Mouse (Mus musculus): ENCODE measurements around the gene Lrrc52. TPM values are rescaled to one million over a fixed set of nuclear protein-coding genes. Genes with fewer than 3 reads are reported as not detected.

The Lrrc52 gene
- polyA plus RNA-seq, 1 experiment from 2014 or later = not detected

DNA sequence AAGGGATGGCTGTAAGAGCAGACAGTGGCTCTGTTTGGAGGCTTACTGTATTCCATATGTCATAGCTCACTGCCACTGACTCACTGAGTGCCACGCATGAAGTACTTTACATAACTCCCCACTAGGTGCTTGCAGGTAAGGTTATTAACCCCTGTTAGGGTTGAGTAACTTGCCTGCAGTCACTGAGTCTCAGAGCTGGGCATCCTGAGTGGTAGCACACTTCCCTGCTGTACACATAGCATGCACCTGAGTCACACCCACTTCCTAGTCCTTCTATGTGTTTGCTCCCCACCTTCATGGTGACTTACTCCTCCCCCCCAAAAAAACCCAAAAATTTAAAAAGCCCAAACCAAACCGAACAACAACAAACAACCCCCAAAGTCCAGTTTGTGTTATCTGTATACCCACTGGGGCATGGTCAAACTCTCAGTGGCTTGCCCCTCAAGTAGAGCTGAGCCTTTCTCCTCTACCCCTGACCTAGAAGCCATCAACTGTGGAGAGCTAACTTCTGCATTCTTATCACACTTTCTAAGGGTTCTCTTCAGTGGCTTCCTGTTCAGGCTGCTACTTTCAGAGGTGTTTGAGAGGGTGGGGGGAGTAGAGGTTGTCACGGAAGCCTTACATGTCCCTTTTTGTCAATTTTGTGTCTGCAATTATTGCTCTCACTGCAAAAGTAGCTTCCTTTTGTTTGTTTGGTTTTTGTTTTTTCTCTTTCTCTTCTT, 20.5 kb upstream of the Lrrc52 start:
- Histone ChIP-seq H3K36me3 (ENCODE audit: control insufficient read depth, insufficient read depth) (no peaks in the 10 kb centered on the region), H3K27ac (ENCODE audit: low read length) (no peak overlapping the region), H3K4me3 (replicated peaks; ENCODE audit: low read length) (no peak overlapping the region), H3K27me3 (replicated peaks; ENCODE audit: control insufficient read depth, insufficient read depth, low read length) (no peaks in the 10 kb centered on the region), H3K9me3 (ENCODE audit: control insufficient read depth, low read length) (no peaks in the 10 kb centered on the region), H3K9ac (replicated peaks; ENCODE audit: low read depth, low read length) (no peak overlapping the region), H3K4me2 (ENCODE audit: low read length) (no peak overlapping the region), H3K4me1 (replicated peaks; ENCODE audit: control insufficient read depth, insufficient read depth, low read length) (no peaks in the 10 kb centered on the region)
- no peak for ATAC-seq
- 90% methylated on average over 3 of the region's 3 CpGs for WGBS

DNA sequence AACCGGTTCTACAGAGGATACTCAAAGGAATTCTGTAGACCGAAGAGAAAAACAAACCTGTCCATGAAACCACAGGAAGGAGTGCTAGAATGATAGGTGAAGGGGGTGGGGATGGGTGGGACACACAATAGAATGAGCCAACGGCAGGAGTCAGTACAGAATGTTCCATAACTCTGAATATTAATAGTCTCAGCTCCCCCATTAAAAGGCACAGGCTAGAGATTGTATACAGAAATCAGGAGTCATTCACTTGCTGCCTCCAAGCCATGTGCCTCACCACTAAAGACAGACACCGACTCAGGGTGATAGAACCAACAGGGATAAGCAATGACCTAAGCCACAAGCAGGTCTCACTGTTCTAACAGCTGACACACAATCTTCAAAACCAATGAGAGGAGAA, 16.3 kb upstream of the Lrrc52 start:
- H3K27me3 ChIP-seq (replicated peaks; ENCODE audit: control insufficient read depth, insufficient read depth, low read length) = no peaks in the 10 kb centered on the region
- H3K4me2 ChIP-seq (ENCODE audit: low read length) = no peak overlapping the region
- no peak for ATAC-seq
- H3K4me3 ChIP-seq (replicated peaks; ENCODE audit: low read length) = no peak overlapping the region
- H3K4me1 ChIP-seq (replicated peaks; ENCODE audit: control insufficient read depth, insufficient read depth, low read length) = no peaks in the 10 kb centered on the region
- H3K27ac ChIP-seq (ENCODE audit: low read length) = no peak overlapping the region
- no peaks in the 10 kb centered on the region for H3K36me3 ChIP-seq (ENCODE audit: control insufficient read depth, insufficient read depth)
- no peaks in the 10 kb centered on the region for H3K9me3 ChIP-seq (ENCODE audit: control insufficient read depth, low read length)
- 88% methylated on average over 4 of the region's 4 CpGs for WGBS
- H3K9ac ChIP-seq (replicated peaks; ENCODE audit: low read depth, low read length) = no peak overlapping the region

DNA sequence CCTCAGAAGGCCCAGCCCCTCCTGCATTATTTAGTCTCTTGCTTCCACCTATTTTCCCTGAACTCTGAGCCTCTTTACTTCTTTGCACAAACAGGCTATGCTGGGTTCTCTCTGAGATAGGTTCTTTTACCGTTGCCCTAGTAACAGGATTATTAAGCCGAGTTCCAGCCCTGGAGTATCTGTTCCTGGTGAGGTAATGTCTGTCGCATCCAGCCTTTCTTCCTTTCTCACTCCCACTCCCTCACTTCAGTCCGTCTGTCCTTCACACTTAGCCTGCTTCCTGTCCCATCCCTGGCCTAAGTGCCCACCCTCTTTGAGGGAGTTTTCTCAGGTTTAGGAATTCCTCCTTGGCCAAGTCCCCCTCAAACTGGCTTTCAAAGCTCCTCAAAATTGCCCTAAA, 7.0 kb upstream of the Lrrc52 start:
- H3K4me3 ChIP-seq (replicated peaks; ENCODE audit: low read length) = no peak overlapping the region
- no peaks in the 10 kb centered on the region for H3K36me3 ChIP-seq (ENCODE audit: control insufficient read depth, insufficient read depth)
- peaks cover 5% of the 10 kb centered on the region for H3K4me1 ChIP-seq (replicated peaks; ENCODE audit: control insufficient read depth, insufficient read depth, low read length)
- no peak overlapping the region for H3K9ac ChIP-seq (replicated peaks; ENCODE audit: low read depth, low read length)
- peak; percentile 65 for ATAC-seq
- H3K9me3 ChIP-seq (ENCODE audit: control insufficient read depth, low read length) = no peaks in the 10 kb centered on the region
- no peak overlapping the region for H3K4me2 ChIP-seq (ENCODE audit: low read length)
- 20% methylated on average over 4 of the region's 4 CpGs for WGBS
- no peaks in the 10 kb centered on the region for H3K27me3 ChIP-seq (replicated peaks; ENCODE audit: control insufficient read depth, insufficient read depth, low read length)
- no peak overlapping the region for H3K27ac ChIP-seq (ENCODE audit: low read length)

DNA sequence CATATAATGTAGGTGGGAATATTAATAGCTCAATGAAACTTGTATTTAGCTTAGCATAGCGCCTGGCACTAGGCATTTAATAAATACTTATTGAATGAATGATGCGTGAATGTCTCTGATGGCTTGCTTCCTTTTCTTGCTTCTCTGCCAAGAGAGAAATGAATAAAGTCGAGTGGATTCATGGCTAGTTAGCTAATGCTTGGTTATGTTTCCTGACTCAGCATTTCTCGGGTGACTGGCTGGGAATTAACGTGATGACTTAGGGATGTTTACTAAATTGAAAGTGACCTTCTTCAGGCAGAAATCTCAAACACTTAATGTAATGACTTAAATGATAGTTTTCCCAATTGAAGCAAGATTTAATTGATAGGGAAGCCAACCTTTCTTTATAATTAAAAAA, 1.3 kb upstream of the Lrrc52 start:
- Histone ChIP-seq H3K4me3 (replicated peaks; ENCODE audit: low read length) (no peak overlapping the region), H3K4me2 (ENCODE audit: low read length) (no peak overlapping the region), H3K4me1 (replicated peaks; ENCODE audit: control insufficient read depth, insufficient read depth, low read length) (peaks cover 8% of the 10 kb centered on the region), H3K9me3 (ENCODE audit: control insufficient read depth, low read length) (no peaks in the 10 kb centered on the region), H3K27me3 (replicated peaks; ENCODE audit: control insufficient read depth, insufficient read depth, low read length) (no peaks in the 10 kb centered on the region), H3K27ac (ENCODE audit: low read length) (no peak overlapping the region), H3K9ac (replicated peaks; ENCODE audit: low read depth, low read length) (no peak overlapping the region), H3K36me3 (ENCODE audit: control insufficient read depth, insufficient read depth) (no peaks in the 10 kb centered on the region)
- 56% methylated on average over 5 of the region's 5 CpGs for WGBS
- ATAC-seq = no peak

DNA sequence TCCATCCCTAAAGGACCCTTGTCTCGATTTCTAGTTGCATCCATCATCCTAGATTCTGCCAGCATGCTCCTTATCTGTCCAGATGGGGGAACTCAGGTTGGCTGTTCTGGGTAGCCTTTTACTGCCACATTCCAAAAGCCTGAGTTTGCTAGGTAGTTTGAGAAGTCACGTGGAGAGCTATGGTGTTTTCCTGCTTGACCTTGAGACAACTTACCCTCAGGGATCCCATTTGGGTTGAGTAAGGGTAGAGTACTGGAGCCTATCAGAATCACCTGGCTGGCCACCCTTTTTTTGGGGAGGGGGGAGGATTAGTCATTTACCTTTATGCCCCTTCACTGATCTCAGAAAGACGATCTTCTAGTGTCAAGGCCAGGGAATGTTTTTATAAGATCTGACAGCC, 9.3 kb downstream of the Lrrc52 start:
- no peak overlapping the region for H3K9ac ChIP-seq (replicated peaks; ENCODE audit: low read depth, low read length)

DNA sequence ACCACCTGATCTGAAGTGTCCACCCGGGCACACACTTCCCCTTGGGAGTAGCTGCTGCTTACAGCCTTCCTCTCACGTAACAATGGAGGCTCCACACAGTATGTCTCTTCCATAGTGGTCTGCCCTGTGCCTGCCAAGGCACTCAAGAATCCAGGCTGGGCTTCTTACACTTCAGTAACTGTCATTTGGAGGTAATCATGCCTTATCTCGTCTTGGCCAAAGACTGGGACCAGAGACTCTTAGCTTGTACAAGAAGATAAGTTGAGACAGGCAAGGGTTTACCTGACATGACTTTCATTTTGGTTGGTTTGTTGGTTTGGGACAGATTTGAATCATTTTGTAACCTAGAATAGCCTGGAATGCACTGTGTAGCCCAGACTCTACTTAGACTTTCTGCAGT, 13.5 kb downstream of the Lrrc52 start:
- H3K4me1 ChIP-seq (replicated peaks; ENCODE audit: control insufficient read depth, insufficient read depth, low read length) = peaks cover 6% of the 10 kb centered on the region; the same call in 1 of the 2 replicates
- no peak overlapping the region for H3K9ac ChIP-seq (replicated peaks; ENCODE audit: low read depth, low read length)
- H3K27me3 ChIP-seq (replicated peaks; ENCODE audit: control insufficient read depth, insufficient read depth, low read length) = no peaks in the 10 kb centered on the region
- no peak for ATAC-seq
- H3K27ac ChIP-seq (ENCODE audit: low read length) = no peak overlapping the region
- H3K9me3 ChIP-seq (ENCODE audit: control insufficient read depth, low read length) = no peaks in the 10 kb centered on the region
- H3K4me3 ChIP-seq (replicated peaks; ENCODE audit: low read length) = no peak overlapping the region
- no peak overlapping the region for H3K4me2 ChIP-seq (ENCODE audit: low read length)
- no peaks in the 10 kb centered on the region for H3K36me3 ChIP-seq (ENCODE audit: control insufficient read depth, insufficient read depth)
- whole genome bisulfite sequencing = 94% methylated on average over 3 of the region's 3 CpGs

More for the DNA sequence above, 9.3 kb downstream of the Lrrc52 start:
- Histone ChIP-seq H3K4me1 (replicated peaks; ENCODE audit: control insufficient read depth, insufficient read depth, low read length) (no peaks in the 10 kb centered on the region), H3K36me3 (ENCODE audit: control insufficient read depth, insufficient read depth) (no peaks in the 10 kb centered on the region), H3K4me3 (replicated peaks; ENCODE audit: low read length) (no peak overlapping the region), H3K9me3 (ENCODE audit: control insufficient read depth, low read length) (no peaks in the 10 kb centered on the region), H3K27ac (ENCODE audit: low read length) (no peak overlapping the region), H3K27me3 (replicated peaks; ENCODE audit: control insufficient read depth, insufficient read depth, low read length) (no peaks in the 10 kb centered on the region), H3K4me2 (ENCODE audit: low read length) (no peak overlapping the region)
- no peak for ATAC-seq
- WGBS = 80% methylated on average over 3 of the region's 3 CpGs

DNA sequence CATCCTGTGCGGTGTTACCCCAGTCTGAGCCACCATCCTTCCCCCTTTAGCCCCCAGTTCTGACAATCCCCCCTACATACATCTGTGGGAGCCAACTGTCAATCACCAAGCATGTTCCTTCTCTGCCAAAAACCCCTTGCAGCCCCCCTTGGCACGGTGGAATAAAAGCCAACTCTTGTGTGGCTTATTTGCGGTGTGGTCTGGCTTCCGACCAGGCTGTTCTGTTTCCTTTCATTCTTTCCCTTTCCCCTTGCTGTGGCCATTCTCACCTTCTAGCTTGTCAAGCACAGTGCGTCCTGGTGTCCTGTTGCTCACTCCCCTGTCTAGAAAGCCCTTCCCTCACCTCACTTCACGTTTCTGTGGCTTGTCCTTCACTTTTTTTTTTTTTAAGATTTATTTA, 14.1 kb downstream of the Lrrc52 start:
- ATAC-seq = no peak
- WGBS = 50% methylated on average over 6 of the region's 6 CpGs
- no peaks in the 10 kb centered on the region for H3K36me3 ChIP-seq (ENCODE audit: control insufficient read depth, insufficient read depth)

DNA sequence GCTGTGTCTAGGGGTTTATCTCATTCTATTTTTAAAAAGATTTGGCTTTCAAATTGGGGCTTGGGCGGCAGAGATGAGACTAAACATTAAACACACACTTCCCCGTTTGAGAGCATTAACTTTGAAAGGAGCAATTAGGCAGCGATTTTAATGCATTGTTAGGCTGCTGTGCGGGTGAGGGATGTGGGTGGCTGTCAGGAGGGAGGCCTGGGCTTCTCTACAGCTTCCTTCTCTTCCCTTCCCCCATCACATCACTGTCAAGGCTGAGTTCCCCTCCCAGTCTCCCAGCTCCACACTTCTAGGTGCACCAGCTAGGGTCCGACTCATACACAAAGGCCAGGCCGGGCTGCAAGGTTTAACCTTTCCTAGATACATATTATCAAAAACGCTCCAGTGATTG, 18.0 kb downstream of the Lrrc52 start:
- WGBS = 27% methylated on average over 7 of the region's 7 CpGs
- Histone ChIP-seq H3K4me2 (ENCODE audit: low read length) (no peak overlapping the region), H3K36me3 (ENCODE audit: control insufficient read depth, insufficient read depth) (no peaks in the 10 kb centered on the region), H3K4me3 (replicated peaks; ENCODE audit: low read length) (no peak overlapping the region), H3K9ac (replicated peaks; ENCODE audit: low read depth, low read length) (no peak overlapping the region), H3K9me3 (ENCODE audit: control insufficient read depth, low read length) (no peaks in the 10 kb centered on the region), H3K27me3 (replicated peaks; ENCODE audit: control insufficient read depth, insufficient read depth, low read length) (no peaks in the 10 kb centered on the region), H3K4me1 (replicated peaks; ENCODE audit: control insufficient read depth, insufficient read depth, low read length) (peaks cover 6% of the 10 kb centered on the region; the same call in 1 of the 2 replicates), H3K27ac (ENCODE audit: low read length) (peak overlapping the region; percentile 73)
- ATAC-seq = peak; percentile 94

More for the DNA sequence above, 14.1 kb downstream of the Lrrc52 start:
- H3K27ac ChIP-seq (ENCODE audit: low read length) = no peak overlapping the region
- peaks cover 6% of the 10 kb centered on the region; the same call in 1 of the 2 replicates for H3K4me1 ChIP-seq (replicated peaks; ENCODE audit: control insufficient read depth, insufficient read depth, low read length)
- no peak overlapping the region for H3K4me2 ChIP-seq (ENCODE audit: low read length)
- no peak overlapping the region for H3K9ac ChIP-seq (replicated peaks; ENCODE audit: low read depth, low read length)
- H3K27me3 ChIP-seq (replicated peaks; ENCODE audit: control insufficient read depth, insufficient read depth, low read length) = no peaks in the 10 kb centered on the region
- H3K4me3 ChIP-seq (replicated peaks; ENCODE audit: low read length) = no peak overlapping the region
- H3K9me3 ChIP-seq (ENCODE audit: control insufficient read depth, low read length) = no peaks in the 10 kb centered on the region

DNA sequence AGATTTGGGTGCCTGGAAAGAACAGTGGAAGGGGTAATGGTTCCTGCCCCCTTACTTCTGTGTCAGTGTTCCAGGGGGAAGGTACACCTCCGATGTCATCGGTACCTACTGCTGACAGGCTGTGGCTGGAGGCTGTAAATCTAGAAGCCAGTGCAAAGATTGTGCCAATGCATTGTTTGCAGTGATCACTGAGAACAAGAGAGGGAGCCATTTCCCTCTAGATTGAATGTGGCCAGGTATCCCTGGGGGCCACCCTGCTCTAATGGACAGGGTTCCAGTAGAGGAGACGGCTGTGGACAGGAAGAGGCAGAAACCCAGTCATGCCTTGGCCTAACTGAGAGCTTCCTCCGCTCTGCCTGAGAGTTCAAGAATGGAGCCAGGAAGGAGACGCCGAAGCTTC, 18.5 kb downstream of the Lrrc52 start:
- Histone ChIP-seq H3K27ac (ENCODE audit: low read length) (peak overlapping the region; percentile 73), H3K4me2 (ENCODE audit: low read length) (no peak overlapping the region), H3K9ac (replicated peaks; ENCODE audit: low read depth, low read length) (no peak overlapping the region), H3K27me3 (replicated peaks; ENCODE audit: control insufficient read depth, insufficient read depth, low read length) (no peaks in the 10 kb centered on the region), H3K4me1 (replicated peaks; ENCODE audit: control insufficient read depth, insufficient read depth, low read length) (peaks cover 6% of the 10 kb centered on the region; the same call in 1 of the 2 replicates), H3K4me3 (replicated peaks; ENCODE audit: low read length) (no peak overlapping the region), H3K9me3 (ENCODE audit: control insufficient read depth, low read length) (no peaks in the 10 kb centered on the region), H3K36me3 (ENCODE audit: control insufficient read depth, insufficient read depth) (no peaks in the 10 kb centered on the region)
- 57% methylated on average over 6 of the region's 6 CpGs for WGBS
- peak; percentile 23 for ATAC-seq

DNA sequence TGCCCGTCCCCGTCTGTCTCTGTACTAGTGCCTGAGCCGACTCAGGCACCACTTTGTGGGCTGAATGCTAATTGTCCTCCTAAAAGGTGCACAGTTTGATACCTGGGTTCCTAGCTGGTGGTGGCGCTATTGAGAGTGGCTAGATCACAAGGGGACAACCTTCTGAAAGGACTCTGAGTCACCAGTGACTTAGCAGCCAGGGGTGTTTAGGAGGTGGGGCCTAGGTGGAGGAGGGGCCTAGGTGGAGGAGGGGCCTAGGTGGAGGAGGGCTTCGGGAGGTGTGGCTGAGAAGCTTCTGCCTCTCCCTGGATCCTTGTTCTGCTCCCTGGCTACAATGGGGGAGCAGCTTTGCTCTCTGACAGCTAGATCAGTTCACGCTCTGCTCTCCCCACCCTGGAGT, 20.1 kb downstream of the Lrrc52 start:
- no peaks in the 10 kb centered on the region for H3K9me3 ChIP-seq (ENCODE audit: control insufficient read depth, low read length)
- no peaks in the 10 kb centered on the region for H3K27me3 ChIP-seq (replicated peaks; ENCODE audit: control insufficient read depth, insufficient read depth, low read length)
- H3K4me3 ChIP-seq (replicated peaks; ENCODE audit: low read length) = no peak overlapping the region
- no peak overlapping the region for H3K4me2 ChIP-seq (ENCODE audit: low read length)
- no peak overlapping the region for H3K27ac ChIP-seq (ENCODE audit: low read length)
- WGBS = 81% methylated on average over 6 of the region's 6 CpGs
- ATAC-seq = no peak
- H3K9ac ChIP-seq (replicated peaks; ENCODE audit: low read depth, low read length) = no peak overlapping the region
- peaks cover 6% of the 10 kb centered on the region; the same call in 1 of the 2 replicates for H3K4me1 ChIP-seq (replicated peaks; ENCODE audit: control insufficient read depth, insufficient read depth, low read length)
- H3K36me3 ChIP-seq (ENCODE audit: control insufficient read depth, insufficient read depth) = no peaks in the 10 kb centered on the region
